Mouse (Mus musculus): Measurements from ENCODE around the gene Rere.
"Not testable (repeated sequence)": the region's sequence is repeated elsewhere in the genome, so short reads cannot be mapped to it uniquely, and the experiment has no call there.

The Rere gene

GRCm38 (mm10) chr4:150522425-150522824, 241.0 kb downstream of the Rere start:
- DNase-seq, result no peak

GRCm38 (mm10) chr4:150523351-150523750, 241.9 kb downstream of the Rere start:
- DNase-seq, result no peak

- DNase-seq, result no peak
Observed at GRCm38 (mm10) chr4:150526269-150526668, 244.8 kb downstream of the Rere start.

GRCm38 (mm10) chr4:150528426-150528825, 247.0 kb downstream of the Rere start:
- DNase-seq, result peak; percentile 33

- DNase-seq, result no peak
Observed at GRCm38 (mm10) chr4:150528846-150529245, 247.4 kb downstream of the Rere start.

DNA sequence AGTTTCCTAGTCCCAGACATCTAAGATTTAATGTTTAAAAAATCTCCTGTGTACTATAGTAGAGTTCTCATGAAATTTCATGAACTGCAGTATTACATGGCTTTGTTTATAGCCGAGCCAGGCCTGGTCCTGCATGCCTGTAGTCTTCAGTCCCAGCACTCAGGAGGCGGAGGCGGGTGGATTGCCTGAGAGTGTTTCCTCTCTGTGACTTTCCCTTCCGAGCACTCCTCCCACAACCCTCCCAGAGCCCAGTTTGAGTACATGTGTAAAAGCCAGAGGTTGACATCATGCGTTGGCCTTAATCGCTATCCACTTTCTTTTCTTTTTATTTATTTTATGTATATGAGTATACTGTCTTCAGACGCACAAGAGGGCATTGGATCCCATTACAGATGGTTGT, 250.4 kb downstream of the Rere start:
- DNase-seq, result no peak

GRCm38 (mm10) chr4:150536821-150537510, 255.5 kb downstream of the Rere start:
- no peak for DNase-seq

GRCm38 (mm10) chr4:150539846-150540245, 258.4 kb downstream of the Rere start:
- no peak for DNase-seq

DNA sequence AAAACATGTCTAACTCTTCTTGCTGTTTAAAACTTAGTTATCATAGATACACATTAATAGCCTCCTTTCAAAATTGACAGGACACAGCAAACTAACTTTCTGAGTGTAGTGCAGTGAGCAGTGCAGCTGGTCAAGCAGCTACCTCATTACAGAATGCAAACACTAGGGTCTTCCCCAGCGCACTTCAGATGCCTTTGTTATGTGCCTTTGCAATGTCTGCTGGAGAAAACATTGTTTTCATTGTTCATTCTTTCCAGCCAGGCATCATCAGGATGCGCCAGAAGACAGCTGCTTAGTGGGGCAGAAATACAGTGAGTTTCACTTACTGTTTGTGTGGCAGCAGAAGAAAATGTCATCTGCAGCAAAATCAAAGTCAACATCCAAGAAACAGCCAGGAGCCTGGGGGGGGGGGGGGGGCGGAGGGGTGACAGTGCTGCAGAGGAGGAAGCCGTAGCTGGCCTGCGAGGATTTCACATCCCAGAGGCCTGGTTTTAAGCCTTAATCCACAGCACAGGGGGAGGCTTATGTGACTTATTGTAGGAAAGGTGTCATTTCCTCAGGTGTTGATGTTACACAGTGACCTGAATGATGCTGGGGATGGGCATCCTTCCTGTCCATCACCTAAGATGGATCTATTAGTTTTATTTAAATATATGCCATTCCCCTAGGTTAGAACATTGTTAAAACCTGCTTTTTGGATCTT, 259.1 kb downstream of the Rere start:
- no peak for DNase-seq

GRCm38 (mm10) chr4:150544231-150544630, 262.8 kb downstream of the Rere start:
- DNase-seq, result no peak

GRCm38 (mm10) chr4:150544652-150545258, 263.3 kb downstream of the Rere start:
- DNase-seq, result peak; percentile 78

DNA sequence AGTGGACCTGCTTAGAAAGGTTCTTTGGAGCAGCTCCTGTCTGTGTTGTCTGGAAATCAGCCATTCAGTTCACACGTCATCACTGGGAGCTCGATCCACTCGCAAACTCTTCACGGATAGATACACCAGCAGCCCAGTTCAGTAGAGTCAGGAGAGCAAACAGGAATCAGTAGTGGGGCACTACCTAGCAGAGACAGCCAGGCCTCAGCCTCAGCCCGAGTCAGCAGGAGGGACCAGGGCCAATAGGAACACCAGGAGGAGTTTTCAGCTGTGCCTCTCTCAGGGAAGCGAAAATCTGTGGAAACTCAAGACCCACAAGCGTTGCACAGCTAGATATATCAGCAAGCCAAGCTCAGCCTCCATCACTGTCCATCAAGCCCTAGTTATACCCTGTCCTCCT, 264.3 kb downstream of the Rere start:
- no peak for DNase-seq

- DNase-seq, result not testable (repeated sequence)
Observed at GRCm38 (mm10) chr4:150546296-150546695, 264.9 kb downstream of the Rere start.

GRCm38 (mm10) chr4:150549393-150549792, 267.9 kb downstream of the Rere start:
- DNase-seq, result no peak

- DNase-seq, result no peak
Observed at GRCm38 (mm10) chr4:150549989-150550716, 268.7 kb downstream of the Rere start.

- peak; percentile 49 for DNase-seq
Observed at GRCm38 (mm10) chr4:150551390-150551789, 269.9 kb downstream of the Rere start.

GRCm38 (mm10) chr4:150552751-150553600, 271.5 kb downstream of the Rere start:
- DNase-seq, result no peak

DNA sequence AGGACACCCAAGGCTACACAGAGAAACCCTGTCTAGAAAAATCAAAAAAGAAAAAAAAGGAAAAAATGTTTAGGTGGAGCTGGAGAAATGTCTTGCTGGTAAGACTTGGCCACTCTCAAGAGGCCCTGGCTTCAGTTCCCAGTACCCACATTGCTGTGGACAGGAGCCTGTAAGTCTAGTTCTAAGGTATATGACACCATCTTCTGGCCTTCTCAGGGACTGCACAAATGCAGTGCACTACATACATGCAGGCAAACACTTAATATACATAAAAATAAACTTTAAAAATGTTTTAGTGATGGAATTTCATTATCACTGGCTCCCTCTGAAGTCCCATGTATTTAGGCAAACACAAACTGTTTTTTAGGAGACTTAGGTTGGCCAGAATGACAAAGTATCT, 274.3 kb downstream of the Rere start:
- DNase-seq, result no peak

DNA sequence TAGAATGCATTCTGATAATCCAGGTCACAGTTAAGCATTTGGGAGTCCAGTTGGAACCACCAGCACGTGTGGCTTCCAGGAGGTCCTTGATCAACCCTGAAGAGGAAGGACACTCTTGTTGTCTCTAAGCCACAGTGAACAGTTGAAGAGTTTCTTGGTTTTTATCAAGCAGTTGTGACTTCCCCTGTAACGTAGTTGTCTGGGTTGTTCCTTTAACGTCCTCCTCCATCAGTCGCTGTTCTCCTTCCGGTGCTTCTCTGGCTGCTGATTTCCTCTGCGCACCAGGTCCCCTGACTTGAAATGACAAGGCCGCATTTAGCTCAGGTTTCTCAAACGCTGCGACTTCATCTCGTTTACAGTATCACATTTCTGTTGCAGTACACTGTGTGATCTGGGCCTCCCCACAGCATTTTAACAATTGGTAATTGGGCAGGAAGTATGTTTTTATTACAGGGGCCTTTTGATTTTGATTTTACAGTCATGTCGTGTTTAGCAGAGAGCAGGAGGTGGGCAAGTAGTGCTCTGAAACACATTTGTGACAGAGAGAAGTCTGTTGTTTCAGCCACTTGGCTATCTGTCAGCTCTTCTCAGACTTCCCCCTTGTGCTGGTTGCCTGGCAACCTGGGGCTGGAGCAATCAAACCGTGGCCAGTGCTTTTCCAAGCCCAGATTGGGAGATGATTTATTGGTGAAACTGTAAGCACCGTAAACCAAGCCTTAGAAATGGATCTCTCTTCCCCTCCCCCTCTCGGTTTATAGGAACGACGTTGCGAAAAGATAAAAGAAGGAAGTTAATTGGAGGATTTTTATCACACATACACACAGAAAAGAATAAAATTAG, 275.2 kb downstream of the Rere start:
- peak; percentile 78 for DNase-seq

DNA sequence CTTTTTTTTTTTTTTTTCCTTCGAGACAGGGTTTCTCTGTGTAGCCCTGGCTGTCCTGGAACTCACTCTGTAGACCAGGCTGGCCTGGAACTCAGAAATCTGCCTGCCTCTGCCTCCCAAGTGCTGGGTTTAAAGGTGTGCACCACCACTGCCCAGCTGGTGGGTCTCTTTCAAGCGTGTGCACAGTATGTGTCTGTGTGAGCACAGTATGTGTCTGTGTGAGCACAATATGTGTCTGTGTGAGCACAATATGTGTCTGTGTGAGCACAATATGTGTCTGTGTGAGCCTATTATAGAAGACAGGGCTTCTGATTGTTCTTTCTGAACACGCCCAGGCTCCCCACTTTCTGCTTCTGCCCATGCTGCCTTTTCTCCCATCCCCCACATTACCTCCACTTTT, 275.8 kb downstream of the Rere start:
- DNase-seq, result not testable (repeated sequence)

DNA sequence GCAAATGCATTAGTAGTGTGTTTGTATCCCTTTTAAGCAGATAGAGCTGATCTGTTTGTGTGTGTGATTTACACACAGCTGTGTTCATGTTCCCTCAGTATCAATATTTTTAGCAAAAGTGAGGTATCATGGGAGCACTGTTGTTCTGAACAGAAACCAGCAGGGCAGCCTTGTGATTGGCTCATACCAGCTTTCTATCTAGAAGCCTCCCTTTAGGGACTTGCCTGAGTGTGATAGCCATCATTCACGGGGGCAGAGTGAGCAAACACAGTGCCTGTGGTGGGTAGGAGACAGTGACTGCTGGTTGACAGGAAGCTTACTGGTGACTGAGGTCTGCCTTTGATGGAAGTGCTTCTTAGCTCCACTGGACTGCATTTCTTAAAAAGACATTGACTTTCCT, 276.5 kb downstream of the Rere start:
- DNase-seq, result no peak
